Mouse (Mus musculus) hindbrain, embryonic 14.5 days (tissue): ENCODE results near the gene Gm1604a. TPM values are rescaled to one million over a fixed set of nuclear protein-coding genes. Genes with fewer than 3 reads are reported as not detected.
"Not testable (repeated sequence)": the region's sequence is repeated elsewhere in the genome, so short reads cannot be mapped to it uniquely, and the experiment has no call there.

ENCODE experiments used
- ATAC-seq: fragments of 200-750 bp; cut with Nextera tagmentation; 2 replicates; pipeline ENCODE4 v1.8.0; 2017; ENCODE audit warnings: moderate number of reproducible peaks, mild to moderate bottlenecking, moderate TSS enrichment, moderate library complexity; ENCODE audit not compliant: low FRiP score
- DNase-seq: peaks from one replicate; pipeline ENCODE4 v3.0.0-alpha.2; 2015; ENCODE audit warnings: low spot score
- H3K27ac ChIP-seq: fragments of 300-500 bp; sonication (generic); 2 replicates; pipeline ENCODE4 v1.5.1; 2014; ENCODE audit warnings: mild to moderate bottlenecking, moderate library complexity
- H3K27me3 ChIP-seq: fragments of 300-500 bp; sonication (generic); 2 replicates; pipeline ENCODE4 v1.6.1; 2014; ENCODE audit warnings: mild to moderate bottlenecking, low read length, mixed read lengths; ENCODE audit not compliant: control insufficient read depth, insufficient read depth
- H3K36me3 ChIP-seq: fragments of 300-500 bp; sonication (generic); replicated peaks from 2 replicates; pipeline ENCODE4 v1.6.1; 2014; ENCODE audit not compliant: control insufficient read depth, insufficient read depth
- H3K4me1 ChIP-seq: fragments of 300-500 bp; sonication (generic); replicated peaks from 2 replicates; pipeline ENCODE4 v1.6.1; 2014; ENCODE audit warnings: antibody characterized with exemption, low read length, mixed read lengths; ENCODE audit not compliant: control insufficient read depth, insufficient read depth
- H3K4me2 ChIP-seq: fragments of 300-500 bp; sonication (generic); replicated peaks from 2 replicates; pipeline ENCODE4 v1.6.1; 2014; ENCODE audit warnings: mild to moderate bottlenecking, moderate library complexity
- H3K4me3 ChIP-seq: fragments of 300-500 bp; sonication (generic); replicated peaks from 2 replicates; pipeline ENCODE4 v1.5.1; 2014; ENCODE audit warnings: mild to moderate bottlenecking, low read length
- H3K9ac ChIP-seq: fragments of 300-500 bp; sonication (generic); 2 replicates; pipeline ENCODE4 v1.6.1; 2014
- H3K9me3 ChIP-seq: fragments of 300-500 bp; sonication (generic); 2 replicates; pipeline ENCODE4 v1.6.1; 2016; ENCODE audit warnings: low read length; ENCODE audit not compliant: control insufficient read depth
- WGBS: fragments of 180-500 bp; shearing (Covaris S2); extraction: QIAGEN DNeasy Blood & Tissue Kit; methylation state at CpG from one replicate; pipeline ENCODE4 v1.1.7; 2014; 5-methylcytosine and 5-hydroxymethylcytosine counted together
- polyA plus RNA-seq: library from polyadenylated mRNA; unstranded; fragments of >200 nt; fragmentation: Nextera tagmentation; extraction: Ambion mirVana; gene quantifications from 2 replicates; pipeline ENCODE4 v1.2.1, GENCODE M21; 2014

The Gm1604a gene
- polyA plus RNA-seq = not detected in 2 replicates

DNA sequence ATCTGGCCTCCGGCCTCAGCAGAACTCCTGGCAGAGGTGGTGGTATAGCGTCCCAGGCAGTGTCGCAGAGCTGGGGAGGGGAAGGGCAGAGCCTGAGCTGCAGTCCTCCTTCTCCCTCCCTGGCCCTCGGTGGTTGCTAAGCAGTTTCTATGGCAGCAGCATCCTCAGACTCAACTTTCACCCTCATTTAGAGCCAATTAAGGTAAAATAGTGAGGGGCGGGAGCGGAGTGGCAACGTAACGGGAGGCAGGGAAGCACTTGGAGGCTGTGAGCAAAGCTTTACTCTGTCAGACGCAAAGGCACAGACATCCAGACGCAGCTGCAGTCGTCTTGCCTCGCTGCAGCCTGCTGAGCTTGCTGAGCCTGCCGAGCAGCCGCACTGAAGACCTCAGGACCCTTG lies at the start of gene Gm1604a:
TSS of gene Gm1604a (plus strand) at position 312 of the 400 bp plus-strand sequence.
- not testable (repeated sequence) for H3K27ac ChIP-seq, H3K9me3 ChIP-seq, H3K4me3 ChIP-seq, H3K36me3 ChIP-seq, H3K9ac ChIP-seq, H3K4me1 ChIP-seq, DNase-seq, H3K4me2 ChIP-seq, H3K27me3 ChIP-seq
- 4% methylated on average over 6 of the region's 14 CpGs for WGBS
- peak; percentile 84 for ATAC-seq

- DNase-seq, H3K27me3 ChIP-seq, H3K9me3 ChIP-seq, H3K27ac ChIP-seq, H3K4me1 ChIP-seq, H3K36me3 ChIP-seq: not testable (repeated sequence)
- Histone ChIP-seq H3K4me3 (peak within 1 kb of the TSS; percentile 46), H3K4me2 (peak within 1 kb of the TSS; percentile 64), H3K9ac (peak within 1 kb of the TSS; percentile 66)
- peak; percentile 96 for ATAC-seq
- under 1% methylated on average over 31 of the region's 68 CpGs for WGBS
Observed at GRCm38 (mm10) chr17:6978287-6979248, 46.8 kb upstream of the Gm1604a start, which contains the start of gene Gm49721. TSS of gene Gm49721 (plus strand) at chr17:6978904.

GRCm38 (mm10) chr17:6979380-6979779 lies 46.0 kb upstream of the Gm1604a start:
- ATAC-seq, H3K27me3 ChIP-seq, H3K4me1 ChIP-seq, H3K36me3 ChIP-seq, H3K27ac ChIP-seq, H3K9me3 ChIP-seq, DNase-seq: not testable (repeated sequence)
- H3K4me2 ChIP-seq = peak overlapping the region; percentile 64
- H3K9ac ChIP-seq = peak overlapping the region; percentile 66
- peak overlapping the region; percentile 46 for H3K4me3 ChIP-seq
- WGBS = 29% methylated on average over 5 of the region's 5 CpGs

DNA sequence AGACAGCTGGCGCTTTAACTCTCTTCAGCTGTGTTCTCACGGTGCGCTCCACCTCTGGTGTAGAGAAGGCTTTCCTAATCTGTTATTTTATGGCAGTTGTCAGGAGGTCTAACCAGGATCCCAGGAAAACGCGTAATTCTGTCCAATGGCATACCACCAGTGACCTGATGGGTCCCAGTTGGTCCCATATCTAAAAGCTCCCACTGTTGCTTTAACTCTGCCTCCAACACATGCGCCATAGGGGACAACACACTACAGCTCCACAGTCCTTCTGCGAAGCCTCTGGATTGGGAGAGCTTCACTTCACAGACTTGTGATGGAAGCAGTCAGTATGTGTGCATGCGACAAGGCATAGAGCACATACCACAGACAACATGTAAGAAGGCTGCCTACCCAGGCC lies 45.2 kb upstream of the Gm1604a start:
- not testable (repeated sequence) for H3K27me3 ChIP-seq, H3K9ac ChIP-seq, H3K36me3 ChIP-seq, H3K4me3 ChIP-seq, H3K4me2 ChIP-seq, H3K4me1 ChIP-seq, H3K9me3 ChIP-seq, DNase-seq, ATAC-seq, H3K27ac ChIP-seq
- 93% methylated on average over 5 of the region's 8 CpGs for WGBS

- WGBS = 93% methylated on average over 1 of the region's 1 CpGs
- not testable (repeated sequence) for H3K9me3 ChIP-seq, H3K27me3 ChIP-seq, DNase-seq, H3K36me3 ChIP-seq, H3K27ac ChIP-seq, H3K4me1 ChIP-seq, H3K9ac ChIP-seq, H3K4me3 ChIP-seq, H3K4me2 ChIP-seq, ATAC-seq
Observed at GRCm38 (mm10) chr17:6986118-6986517, 39.2 kb upstream of the Gm1604a start.

DNA sequence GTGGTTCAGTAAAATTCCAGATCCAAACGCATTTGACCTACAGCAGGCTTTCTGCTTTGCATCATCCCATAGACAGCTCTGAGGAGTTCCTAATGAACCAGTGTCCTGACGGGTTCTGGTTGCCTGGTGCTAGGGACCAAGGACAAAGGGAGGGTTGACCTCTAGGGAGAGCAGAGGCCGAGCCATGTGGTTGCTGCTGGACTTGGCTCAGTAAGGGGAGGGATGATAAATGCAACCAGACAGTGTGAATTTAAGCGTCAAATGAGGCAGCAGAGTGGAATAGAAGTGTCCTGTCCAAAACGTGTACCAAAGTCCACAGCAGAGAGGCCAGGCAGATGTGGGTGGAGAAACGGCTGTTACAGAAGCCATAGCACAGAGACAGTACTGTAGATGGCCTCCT lies 29.9 kb upstream of the Gm1604a start:
- H3K4me3 ChIP-seq, H3K4me2 ChIP-seq, H3K27ac ChIP-seq, DNase-seq, H3K36me3 ChIP-seq, H3K9ac ChIP-seq, H3K27me3 ChIP-seq, H3K9me3 ChIP-seq, H3K4me1 ChIP-seq, ATAC-seq: not testable (repeated sequence)
- no CpG with 5 or more reads among the region's 6 CpGs for WGBS

GRCm38 (mm10) chr17:6996826-6997225 lies 28.5 kb upstream of the Gm1604a start:
- not testable (repeated sequence) for ATAC-seq

DNA sequence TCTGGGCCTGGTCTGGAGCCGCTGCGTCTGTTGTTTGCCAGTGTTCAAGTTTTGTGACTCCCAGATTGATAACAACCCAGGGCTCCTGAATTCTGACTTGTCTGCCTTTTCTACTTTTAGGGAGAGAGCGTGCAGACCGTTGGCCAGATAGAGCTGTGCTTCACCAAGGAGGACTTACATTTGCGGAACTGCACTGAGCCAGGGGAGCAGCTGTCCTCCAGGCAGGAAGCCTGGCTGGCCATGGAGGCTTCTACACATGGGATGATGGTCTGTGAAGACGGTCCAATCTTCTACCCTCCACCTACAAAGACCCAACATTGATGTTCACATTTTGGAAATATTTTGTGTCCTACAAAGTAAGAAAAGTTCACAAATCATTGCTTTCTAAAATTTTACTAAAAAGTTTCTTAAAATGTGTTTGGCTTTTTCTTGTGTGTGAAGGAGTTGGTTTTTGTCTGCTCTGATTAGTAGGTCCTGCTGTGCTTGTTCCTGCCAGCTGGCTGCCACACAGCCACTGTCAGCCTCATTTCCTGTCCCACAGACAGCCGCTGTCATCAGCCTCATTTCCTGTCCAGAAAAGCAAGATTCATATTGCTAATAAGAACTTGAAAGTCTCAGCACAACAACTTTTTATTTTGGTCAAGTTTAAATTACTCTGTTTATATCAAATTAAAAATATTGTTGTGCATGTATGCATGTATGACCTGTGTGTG lies 27.4 kb upstream of the Gm1604a start:
- WGBS = no CpG with 5 or more reads among the region's 7 CpGs

More at GRCm38 (mm10) chr17:6996826-6997225, 28.5 kb upstream of the Gm1604a start:
- WGBS = 88% methylated on average over 8 of the region's 8 CpGs
- H3K9ac ChIP-seq, H3K4me2 ChIP-seq, H3K36me3 ChIP-seq, H3K27ac ChIP-seq, H3K4me3 ChIP-seq, DNase-seq, H3K9me3 ChIP-seq, H3K4me1 ChIP-seq, H3K27me3 ChIP-seq: not testable (repeated sequence)

More for the DNA sequence above, 27.4 kb upstream of the Gm1604a start:
- not testable (repeated sequence) for H3K4me3 ChIP-seq, H3K9me3 ChIP-seq, H3K27me3 ChIP-seq, H3K4me2 ChIP-seq, H3K36me3 ChIP-seq, DNase-seq, ATAC-seq, H3K4me1 ChIP-seq, H3K27ac ChIP-seq, H3K9ac ChIP-seq
